In genomic region chr15:59245927-59246649, GRCm38 (mm10) we compare ENCODE assay signal across 10 mouse cellular contexts.
DNase-seq lines count a peak whose midpoint lies in the region; ATAC-seq lines count a peak whose summit lies in the region.
"Had no signal": no experiment of that assay in that cellular context is flagged by ENCODE, and none has a peak within 500 bp of the region (broad histone marks: within the 10 kb centered on the region; RNA-seq: fewer than 3 reads in every experiment).

No protein-coding gene starts in this region.

- H3K4me1 ChIP-seq in stomach, embryonic 16.5 days (ENCODE audit: control insufficient read depth, insufficient read depth, low read length), result peaks cover 3% of the 10 kb centered on the region; the same call in 1 of the 2 replicates
- H3K4me1 ChIP-seq in hindbrain, embryonic 16.5 days (ENCODE audit: control insufficient read depth, insufficient read depth, low read depth, low read length), result no peaks in the 10 kb centered on the region

- H3K4me3 ChIP-seq in stomach, embryonic 16.5 days (replicated peaks; ENCODE audit: low read length), result no peak overlapping the region
- H3K4me3 ChIP-seq in hindbrain, embryonic 16.5 days (ENCODE audit: low read length), result no peak overlapping the region

- DNase-seq in gastrocnemius, postnatal 25 days, result peak; percentile 21
- DNase-seq in gastrocnemius, postnatal 4 days (ENCODE audit: low spot score in 2 of 2), result no peak
- peak; percentile 58 for DNase-seq in heart, adult 8-10 months (ENCODE audit: low spot score)
- DNase-seq in kidney, postnatal 14 days, result peak; percentile 69
- no peak for DNase-seq in MN1 (ENCODE audit: low spot score)
- DNase-seq in neural tube, embryonic 10.5 days (ENCODE audit: extremely low spot score, low spot score), result no peak

- H3K27me3 ChIP-seq in stomach, embryonic 16.5 days (ENCODE audit: control insufficient read depth, insufficient read depth, low read length), result no peaks in the 10 kb centered on the region
- no peaks in the 10 kb centered on the region for H3K27me3 ChIP-seq in hindbrain, embryonic 16.5 days (replicated peaks; ENCODE audit: control insufficient read depth, insufficient read depth, low read length)
- H3K27me3 ChIP-seq: CH12.LX had no signal

- no peaks in the 10 kb centered on the region for H3K36me3 ChIP-seq in stomach, embryonic 16.5 days (ENCODE audit: control insufficient read depth, insufficient read depth, low read length)
- H3K36me3 ChIP-seq in hindbrain, embryonic 16.5 days (ENCODE audit: control insufficient read depth, insufficient read depth, low read length), result no peaks in the 10 kb centered on the region

- H3K9me3 ChIP-seq in stomach, embryonic 16.5 days (replicated peaks; ENCODE audit: control insufficient read depth, low read length), result no peaks in the 10 kb centered on the region
- H3K9me3 ChIP-seq in hindbrain, embryonic 16.5 days (ENCODE audit: control insufficient read depth, low read length), result no peaks in the 10 kb centered on the region

- H3K4me2 ChIP-seq in stomach, embryonic 16.5 days (ENCODE audit: low read depth, low read length), result no peak overlapping the region
- no peak overlapping the region for H3K4me2 ChIP-seq in hindbrain, embryonic 16.5 days (ENCODE audit: low read length)

- peak overlapping the region; percentile 46 for H3K27ac ChIP-seq in stomach, embryonic 16.5 days (ENCODE audit: low read length)
- no peak overlapping the region for H3K27ac ChIP-seq in hindbrain, embryonic 16.5 days (ENCODE audit: low read depth, low read length)
- H3K27ac ChIP-seq: hindbrain, postnatal 0 days had no signal

- no peak overlapping the region for H3K9ac ChIP-seq in stomach, embryonic 16.5 days (ENCODE audit: low read length)
- no peak overlapping the region for H3K9ac ChIP-seq in hindbrain, embryonic 16.5 days (ENCODE audit: low read depth, low read length)

- ATAC-seq in stomach, embryonic 16.5 days (ENCODE audit: insufficient read depth, low FRiP score), result peak; percentile 58; the same call in 1 of the 2 replicates
- ATAC-seq in hindbrain, embryonic 16.5 days, result no peak
- ATAC-seq: hindbrain, postnatal 0 days had no signal

- 37% methylated on average over 4 of the region's 4 CpGs for WGBS in stomach, embryonic 16.5 days
- WGBS in hindbrain, embryonic 16.5 days, result 74% methylated on average over 4 of the region's 4 CpGs

Comparison
In these comparisons a context has a peak if more than half of its experiments do, and no peak if none do; other contexts are left out.
1. DNase-seq: peak in gastrocnemius, postnatal 25 days (single experiment), heart, adult 8-10 months (single experiment) and kidney, postnatal 14 days (single experiment); none in gastrocnemius, postnatal 4 days (0 of 2), MN1 (single experiment) and neural tube, embryonic 10.5 days (single experiment).